Mouse (Mus musculus) ES-E14 (cell line): ENCODE measurements at regions not wholly inside any gene's neighbourhood (a gene's known extent, or its start where the extent isn't known, plus 50 kb on each side); places are given as distances from the start of the nearest gene placed in this dataset.

Experiments used
- MAFK ChIP-seq: IDR thresholded peaks from 2 replicates; pipeline ENCODE4 v1.6.1; 2014; ENCODE audit warnings: mild to moderate bottlenecking, low read depth, low read length, inconsistent platforms; ENCODE audit not compliant: insufficient read depth
- ZNF384 ChIP-seq: IDR thresholded peaks from 2 replicates; pipeline ENCODE4 v1.6.1; 2012; ENCODE audit warnings: low read depth, low read length, inconsistent platforms

DNA sequence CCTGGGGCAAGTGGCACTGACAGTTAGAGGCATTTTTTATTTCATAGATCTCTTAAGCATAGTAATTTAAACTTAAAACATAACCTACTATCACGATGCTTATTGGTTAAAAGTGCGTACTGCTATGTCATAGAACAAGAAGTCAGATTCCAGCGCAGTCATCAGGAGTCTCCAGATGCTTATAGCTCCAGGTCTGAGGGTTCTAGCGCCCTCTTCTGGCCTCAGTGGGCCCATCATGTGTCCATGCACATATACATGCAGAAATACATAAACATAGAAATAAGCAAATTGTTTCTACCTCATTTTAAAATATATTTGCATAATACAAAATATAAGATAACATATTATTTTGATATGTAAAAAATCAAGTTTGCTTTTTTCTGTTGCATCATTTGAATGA is 1002.8 kb upstream of the Adgrl2 start:
- TF ChIP-seq MAFK: no peak
- no peak for TF ChIP-seq ZNF384
